Mouse (Mus musculus) adrenal gland, adult 18-20 months (tissue): ENCODE measurements at regions not wholly inside any gene's neighbourhood (a gene's known extent, or its start where the extent isn't known, plus 50 kb on each side); places are given as distances from the start of the nearest gene placed in this dataset.
A peak's percentile ranks its signal among the peaks of the same experiment; 100 is the strongest.
"Not testable (repeated sequence)": the region's sequence is repeated elsewhere in the genome, so short reads cannot be mapped to it uniquely, and the experiment has no call there.

ENCODE experiments used
- DNase-seq, 2 experiments: peaks; one replicate each; pipeline ENCODE4 v3.0.0; 2021 to 2022; ENCODE audit warnings: low spot score in 2 of 2

DNA sequence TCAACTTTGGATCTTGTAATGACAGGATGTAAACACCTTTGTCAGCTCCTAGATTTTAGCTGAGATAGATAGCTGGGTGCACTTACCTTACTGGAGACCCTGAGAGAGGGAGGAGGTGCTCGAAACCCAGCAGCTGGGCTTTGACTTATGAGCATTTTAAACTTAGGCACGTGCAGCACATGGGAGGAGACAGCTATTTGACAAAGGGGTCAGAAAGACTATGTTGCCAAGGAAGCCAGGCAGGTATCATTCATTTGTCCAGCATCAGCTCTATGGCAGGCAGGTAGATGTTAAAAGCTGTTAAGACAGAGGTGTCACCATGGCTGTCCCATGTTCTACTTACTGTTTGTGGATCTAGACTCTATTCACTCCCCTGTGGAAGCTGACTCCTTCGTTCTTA is 120.0 kb upstream of the Tet2 start:
- DNase-seq = no peak

DNA sequence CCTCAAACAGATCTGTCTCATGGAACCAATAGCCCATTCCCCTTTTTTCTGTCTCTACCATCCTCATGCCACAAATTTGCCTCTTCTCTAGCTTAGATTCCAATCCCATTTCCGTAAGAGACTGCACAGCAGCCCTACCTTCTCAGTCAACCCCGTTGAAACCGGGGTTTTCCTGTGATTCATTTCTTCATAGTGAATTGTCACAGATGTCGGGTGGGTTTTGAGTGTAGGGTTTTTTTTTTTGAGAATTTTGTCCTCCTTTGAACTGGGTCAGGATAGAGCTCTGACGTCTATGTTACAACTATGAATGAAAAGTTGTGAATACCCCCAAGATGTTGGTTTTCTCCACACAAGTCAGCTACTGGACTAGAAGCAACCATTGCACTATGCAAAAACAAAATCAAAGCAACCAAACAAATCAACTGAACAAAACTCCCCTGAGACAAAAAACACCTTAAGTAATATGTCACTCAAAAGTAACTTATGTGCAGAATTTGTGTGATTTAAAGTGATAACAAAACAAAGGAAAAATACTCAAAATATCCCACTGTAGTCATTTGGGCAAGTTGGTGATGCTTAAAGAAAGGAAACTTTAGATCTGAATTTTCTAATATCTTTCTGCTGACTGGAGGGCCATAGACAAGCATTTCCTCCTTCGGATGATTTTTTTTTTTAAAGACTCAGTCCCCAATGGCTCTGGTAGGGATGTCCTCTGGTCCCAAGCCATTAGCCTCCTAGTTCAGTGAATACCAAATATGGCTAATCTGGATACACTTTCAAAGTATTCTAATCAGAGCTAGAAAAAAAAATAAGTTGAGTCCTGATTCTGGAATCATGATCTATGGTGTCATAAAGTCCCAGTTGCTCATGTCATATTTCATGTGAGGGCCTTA is 120.7 kb upstream of the Tet2 start:
- DNase-seq = no peak

DNA sequence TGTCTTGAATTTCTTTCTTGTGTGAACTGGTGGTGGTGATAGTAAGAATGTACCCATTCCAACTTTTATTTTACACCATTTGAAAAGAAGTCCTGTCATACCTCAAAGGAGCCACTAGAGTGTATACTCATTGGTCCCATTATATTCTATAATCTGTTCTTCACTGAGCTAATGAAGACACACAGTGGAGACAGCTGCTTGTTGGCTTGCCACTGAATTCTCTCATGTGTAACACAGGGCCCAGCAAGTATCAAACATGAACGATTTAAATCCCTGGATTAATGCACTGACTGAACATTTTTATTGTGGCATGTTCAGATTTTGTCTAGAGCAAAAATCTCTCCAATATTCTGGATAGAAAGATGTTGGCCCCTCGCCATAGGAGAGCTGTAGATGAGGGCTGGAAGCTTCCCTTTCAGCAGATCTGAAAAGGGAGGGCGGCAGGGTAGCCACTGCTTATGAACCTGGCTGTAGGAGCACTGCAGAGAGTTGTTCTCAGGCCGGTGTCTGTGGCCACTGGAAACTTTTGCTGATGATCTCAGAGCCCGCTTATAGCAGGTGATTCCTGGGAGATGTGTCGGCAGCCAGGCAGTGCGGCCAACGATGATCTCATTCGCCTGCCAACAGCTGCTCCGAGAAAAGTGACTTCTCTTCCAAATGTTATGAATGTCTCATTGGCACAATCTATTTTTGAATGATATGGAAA is 128.0 kb upstream of the Tet2 start:
- DNase-seq = peak; percentile 15 to 20

DNA sequence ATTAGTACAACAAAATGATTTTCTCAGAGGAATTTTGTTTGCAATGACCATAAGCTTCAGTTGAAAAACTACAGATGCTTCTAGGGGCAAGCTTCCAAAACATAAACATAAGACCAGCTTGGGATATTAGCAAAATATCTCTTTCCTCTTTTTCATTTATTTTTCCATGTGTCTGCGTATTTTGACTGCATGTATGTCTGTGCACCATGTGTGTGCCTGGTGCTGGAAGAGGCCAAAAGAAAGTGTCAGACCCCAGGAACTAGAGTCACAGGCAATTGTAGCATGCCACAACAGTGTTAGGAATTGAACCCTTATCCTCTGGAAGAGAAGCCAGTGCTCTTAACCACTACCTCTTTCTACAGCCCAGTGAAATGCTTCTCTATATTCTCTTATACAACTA is 133.0 kb upstream of the Tet2 start:
- no peak for DNase-seq

DNA sequence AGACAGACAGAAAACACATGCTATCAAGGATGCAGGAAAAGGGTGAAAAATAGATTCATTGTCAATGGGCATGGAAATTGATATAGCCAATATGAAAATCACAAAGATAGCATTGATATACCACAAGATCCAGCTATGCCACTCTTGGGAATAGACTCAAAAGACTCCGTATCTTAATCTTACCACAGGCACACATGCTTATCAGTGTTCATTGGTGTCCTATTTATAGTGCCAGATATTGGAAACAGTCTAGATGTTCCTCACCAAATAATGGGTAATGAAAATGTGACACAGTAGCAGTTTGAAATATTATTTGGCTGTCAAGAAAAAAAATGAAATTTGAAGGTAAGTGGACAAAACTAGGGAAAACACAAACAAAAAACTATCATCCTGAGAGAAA is 135.0 kb upstream of the Tet2 start:
- DNase-seq = no peak

DNA sequence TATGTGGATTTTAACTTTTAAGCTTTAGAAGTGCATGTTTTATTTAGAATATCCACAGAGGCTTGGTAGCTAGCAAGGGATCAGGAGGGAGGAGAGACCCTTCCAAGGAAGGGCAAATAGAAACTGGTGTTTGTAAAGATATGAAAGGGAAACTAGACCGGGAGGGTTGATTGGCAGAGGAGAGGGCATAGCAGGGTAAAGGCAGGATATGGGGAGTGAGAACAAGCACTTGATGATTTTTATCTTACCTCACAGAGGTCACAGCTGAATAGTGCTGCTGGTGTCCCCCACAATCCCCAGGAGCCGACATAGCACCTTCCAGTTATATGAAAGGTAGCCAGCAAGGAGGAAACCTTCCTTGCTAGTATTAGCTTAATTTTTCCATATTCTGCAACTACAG is 135.4 kb upstream of the Tet2 start:
- no peak for DNase-seq

DNA sequence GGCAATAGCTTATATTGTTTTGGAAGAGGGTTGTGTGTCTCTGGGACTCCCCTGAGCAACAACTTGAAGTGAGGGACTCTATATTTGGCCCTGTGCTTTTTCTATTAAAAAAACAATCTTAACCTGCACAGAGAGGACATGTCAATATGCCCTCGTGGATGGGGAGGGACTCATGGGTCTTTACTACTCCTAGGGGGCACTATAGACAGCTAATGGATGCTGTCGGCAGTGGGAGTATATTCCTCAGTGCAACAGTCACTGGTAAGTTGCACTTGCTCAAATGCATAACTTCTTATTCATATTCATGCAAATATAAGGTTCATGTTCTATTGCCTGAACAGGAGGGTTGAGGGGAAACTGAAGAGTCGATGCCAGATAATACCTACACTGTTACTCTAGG is 135.9 kb upstream of the Tet2 start:
- DNase-seq = no peak

DNA sequence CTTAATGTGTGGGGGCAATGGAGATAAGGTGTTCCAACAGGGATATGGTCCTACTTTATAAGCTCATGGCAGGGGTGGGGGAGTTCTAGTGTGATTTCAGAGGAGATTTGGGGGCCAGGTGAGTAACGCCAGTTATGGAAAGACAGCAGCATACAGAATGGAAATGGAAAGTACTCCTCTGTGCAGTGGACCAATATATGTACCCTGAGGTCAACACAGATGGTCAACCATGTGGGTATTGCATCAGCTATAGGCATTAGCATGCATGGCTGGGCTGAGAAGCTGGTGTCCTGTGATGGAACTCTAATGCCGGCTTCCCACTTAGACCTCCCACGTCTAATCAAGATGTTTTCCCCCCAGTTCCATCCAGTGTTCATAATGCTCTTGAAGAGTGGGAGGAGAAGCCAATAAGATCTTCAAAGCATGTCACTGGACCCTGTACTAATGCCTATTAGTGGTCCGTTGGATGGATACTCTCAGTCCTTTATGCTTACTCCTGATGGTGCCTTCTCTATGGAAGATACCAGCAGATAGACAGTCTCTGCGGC is 139.3 kb upstream of the Tet2 start:
- DNase-seq = no peak

DNA sequence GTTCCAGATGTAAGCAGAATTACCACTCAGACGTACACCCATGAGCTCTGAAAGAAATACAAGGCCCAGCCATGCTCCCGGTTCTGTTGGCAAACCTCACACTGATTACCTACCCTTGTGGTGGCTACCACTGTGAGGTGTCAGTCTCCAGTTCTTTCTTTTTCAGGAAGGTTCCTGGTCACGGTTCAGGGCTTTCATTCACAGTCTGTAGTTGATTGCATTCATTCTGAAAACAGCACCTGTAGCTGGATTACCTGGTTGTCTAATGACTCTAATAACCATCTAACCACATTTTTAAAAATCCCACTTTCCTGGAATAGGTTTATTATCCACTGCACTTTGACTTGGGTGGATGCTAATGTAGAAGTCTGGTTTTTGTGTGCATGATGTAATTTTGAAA is 139.8 kb upstream of the Tet2 start:
- no peak for DNase-seq

DNA sequence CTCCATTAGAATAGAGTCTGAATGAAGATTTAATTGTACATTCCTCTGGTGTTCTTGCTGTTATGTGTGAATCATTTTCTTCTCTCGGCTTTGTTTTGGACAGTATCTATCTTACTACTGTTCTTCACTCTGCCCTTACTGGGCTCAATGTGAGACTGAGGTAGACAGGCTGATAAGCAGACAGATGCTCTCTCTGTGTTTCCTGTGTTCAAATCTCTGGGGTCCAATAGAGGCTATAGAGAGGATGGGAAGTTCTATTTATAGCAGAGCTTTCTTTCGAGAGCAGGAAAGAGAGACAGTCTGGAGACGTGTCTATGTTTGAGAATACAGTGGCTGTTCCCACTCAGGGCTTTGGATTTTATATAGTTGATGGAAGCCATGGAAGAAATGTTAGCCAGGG is 140.5 kb upstream of the Tet2 start:
- DNase-seq = no peak

DNA sequence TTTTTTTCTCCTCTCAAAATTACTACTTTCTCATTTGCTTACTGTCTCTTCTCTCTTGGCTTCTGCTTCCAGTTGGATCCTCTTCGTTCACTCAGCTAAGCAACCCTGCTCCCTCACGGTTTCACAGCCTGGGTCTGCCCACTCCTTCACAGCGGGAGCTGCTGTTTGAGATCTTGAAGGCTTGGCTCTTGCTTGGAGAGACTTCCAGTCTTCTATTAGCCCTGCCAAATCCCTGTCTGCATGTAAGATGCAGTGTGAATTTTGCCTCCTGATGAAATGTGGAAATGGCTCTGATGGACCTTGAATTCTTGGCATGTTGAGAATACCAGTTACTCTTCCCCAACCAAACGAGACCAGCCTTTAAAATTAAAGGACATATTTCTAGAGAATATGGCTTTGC is 149.1 kb upstream of the Tet2 start:
- DNase-seq = no peak

DNA sequence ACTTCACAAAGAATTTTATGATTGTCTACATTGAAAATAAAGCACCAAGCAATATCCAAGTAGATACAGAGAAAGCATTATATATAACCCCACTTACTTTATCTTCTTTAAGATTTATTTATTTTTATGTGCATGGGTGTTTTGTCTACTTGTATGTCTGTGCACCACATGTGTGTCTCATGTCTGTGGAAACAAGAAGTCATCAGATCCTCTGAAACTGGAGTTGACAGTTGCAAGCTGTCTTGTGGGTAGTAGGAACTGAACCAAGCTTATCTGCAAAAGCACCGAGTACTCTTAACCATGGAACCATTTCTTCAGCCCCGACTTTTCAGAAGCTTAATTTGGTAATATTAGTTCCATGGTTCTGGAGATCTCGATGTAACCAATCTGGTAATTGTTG is 151.2 kb upstream of the Tet2 start:
- DNase-seq = no peak

DNA sequence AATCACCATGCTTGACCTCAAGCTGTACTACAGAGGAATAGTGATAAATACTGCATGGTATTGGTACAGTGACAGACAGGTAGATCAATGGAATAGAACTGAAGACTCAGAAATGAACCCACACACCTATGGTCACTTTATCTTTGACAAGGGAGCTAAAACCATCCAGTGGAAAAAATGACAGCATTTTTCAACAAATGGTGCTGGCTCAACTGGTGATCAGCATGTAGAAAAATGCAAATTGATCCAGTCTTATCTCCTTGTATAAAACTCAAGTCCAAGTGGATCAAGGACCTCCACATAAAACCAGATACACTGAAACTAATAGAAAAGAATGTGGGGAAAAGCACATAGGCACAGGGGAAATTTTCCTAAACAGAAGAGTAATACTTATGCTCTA is 159.9 kb upstream of the Tet2 start:
- DNase-seq = not testable (repeated sequence)

DNA sequence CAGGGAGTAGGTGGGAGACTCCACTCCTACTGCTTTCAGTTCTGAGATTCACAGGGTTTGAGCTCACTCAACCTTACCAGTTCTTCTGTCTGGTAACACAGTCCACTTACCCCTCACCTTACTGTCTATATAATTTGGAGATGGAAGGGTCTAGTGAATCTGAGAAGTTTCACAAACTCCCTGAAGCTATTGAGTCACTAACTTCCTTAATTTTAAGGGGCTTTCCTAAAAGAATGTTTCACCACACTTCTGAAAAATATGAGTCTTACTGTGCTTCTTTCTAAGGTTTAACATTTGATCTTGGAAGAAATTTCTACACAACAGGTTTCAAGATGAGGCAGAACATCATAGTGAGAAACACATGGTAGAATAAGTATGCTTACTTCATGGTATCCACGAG is 166.6 kb upstream of the Tet2 start:
- no peak for DNase-seq

DNA sequence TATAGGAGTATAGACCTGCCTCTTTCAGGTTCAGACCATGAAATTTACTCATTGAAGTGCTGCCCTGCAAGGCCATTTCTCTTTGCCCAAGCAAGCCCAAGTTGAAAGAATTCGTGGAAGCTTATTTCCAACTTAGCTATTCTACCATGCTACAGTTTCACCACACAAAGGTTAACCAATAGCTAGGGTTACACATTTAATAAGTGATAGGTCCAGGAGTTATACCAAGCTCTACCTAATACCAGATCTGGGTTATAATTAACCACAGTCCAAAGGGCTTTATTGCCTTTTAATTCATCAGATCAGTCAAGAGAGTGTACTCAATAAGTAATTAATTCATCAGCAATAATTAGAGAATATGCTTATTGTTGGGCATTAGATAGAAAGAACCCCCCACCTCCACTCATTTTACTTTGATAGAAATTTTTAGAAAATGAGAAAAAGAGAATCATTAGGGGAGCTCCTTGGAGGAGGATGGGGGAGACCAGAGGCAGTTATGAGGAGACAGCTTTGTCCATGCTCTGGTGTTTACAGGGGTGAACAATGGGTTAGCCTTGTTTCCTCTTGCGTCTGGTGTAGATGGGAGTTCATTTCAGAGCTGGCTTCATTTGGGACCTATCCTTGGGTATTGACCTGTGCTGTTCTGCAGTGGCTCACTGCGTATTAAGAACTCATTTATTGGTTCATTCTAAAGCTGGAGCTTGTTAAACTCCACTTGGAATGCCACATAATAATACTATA is 177.8 kb upstream of the Tet2 start:
- no peak for DNase-seq

DNA sequence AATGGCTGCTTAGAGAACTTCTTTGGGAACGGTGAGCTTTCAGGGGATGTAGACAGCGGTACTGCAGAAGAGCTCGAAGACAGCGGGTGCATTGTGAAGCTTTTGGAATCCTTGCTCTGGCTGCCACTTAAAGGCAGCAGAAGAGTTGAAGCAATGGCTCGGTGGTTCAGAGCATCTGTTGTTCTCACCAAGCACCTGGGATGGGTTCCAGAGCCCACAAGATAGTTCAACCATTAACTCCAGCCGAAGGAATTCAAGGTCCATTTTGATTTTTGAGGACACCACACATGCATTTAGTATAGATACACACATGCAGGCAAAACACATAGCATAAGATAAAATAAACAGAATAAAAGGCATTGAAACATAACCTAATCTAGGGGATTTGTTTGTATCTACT is 181.9 kb upstream of the Tet2 start:
- DNase-seq = no peak

DNA sequence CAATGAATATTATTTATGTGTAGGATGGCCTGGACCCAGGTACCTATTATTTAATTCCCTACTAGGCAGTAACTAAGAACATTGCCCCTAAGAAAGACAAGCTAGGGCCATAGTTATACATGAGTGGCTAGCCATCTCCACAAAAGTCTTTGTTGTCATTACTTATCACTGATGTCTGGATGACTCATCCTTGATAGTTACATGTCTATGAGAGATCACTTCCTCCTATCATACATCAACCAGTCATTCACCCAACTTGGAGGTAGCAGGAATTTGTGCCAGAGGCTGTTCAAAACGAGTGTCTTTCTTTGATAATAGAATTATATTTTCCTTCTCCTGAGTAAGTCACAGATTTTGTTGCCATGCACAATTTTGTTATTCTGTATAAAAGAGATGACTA is 190.7 kb upstream of the Tet2 start:
- DNase-seq = no peak

DNA sequence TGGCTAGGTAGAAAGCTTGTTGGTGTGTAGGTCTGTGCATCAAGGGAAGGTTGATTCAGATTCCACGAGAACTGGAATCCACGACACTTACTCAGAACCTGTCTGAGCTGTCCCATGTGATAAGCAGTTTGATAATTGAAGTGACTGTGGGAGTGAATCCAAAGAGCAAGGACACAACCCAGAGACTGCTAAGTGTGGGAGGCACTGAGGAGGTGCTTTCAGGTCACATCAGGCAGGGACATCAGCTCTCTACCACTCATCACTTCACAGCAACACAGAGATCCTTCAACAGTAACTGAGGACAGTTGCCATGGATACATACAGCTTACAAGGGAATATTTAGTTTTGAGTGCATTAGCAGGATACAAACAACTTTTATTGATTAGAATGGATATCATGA is 194.0 kb upstream of the Tet2 start:
- no peak for DNase-seq

DNA sequence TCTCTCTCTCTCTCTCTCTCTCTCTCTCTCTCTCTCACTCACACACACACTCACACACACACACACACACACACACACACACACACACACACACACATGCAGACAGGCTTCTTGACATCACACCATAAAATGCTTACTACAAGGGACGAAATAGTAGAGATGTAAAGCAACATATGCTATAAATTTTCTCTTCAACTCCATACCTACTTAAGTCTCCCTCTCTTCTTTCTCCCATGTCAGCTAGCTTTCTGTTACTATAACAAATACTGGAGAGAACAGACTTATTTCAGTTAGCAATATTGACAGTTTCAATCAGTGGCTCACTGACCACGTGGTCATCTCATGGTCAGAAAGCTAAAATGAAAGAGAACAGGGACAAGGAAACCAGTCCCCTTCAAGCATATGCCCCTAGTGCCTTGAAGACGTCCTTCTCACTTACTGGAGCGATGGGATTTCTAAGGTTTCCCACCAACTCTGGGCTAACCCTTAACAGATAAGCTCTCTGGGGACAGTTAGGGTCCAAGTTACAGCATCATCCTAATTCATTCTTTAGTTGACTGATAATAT is 199.7 kb upstream of the Tet2 start:
- no peak for DNase-seq

DNA sequence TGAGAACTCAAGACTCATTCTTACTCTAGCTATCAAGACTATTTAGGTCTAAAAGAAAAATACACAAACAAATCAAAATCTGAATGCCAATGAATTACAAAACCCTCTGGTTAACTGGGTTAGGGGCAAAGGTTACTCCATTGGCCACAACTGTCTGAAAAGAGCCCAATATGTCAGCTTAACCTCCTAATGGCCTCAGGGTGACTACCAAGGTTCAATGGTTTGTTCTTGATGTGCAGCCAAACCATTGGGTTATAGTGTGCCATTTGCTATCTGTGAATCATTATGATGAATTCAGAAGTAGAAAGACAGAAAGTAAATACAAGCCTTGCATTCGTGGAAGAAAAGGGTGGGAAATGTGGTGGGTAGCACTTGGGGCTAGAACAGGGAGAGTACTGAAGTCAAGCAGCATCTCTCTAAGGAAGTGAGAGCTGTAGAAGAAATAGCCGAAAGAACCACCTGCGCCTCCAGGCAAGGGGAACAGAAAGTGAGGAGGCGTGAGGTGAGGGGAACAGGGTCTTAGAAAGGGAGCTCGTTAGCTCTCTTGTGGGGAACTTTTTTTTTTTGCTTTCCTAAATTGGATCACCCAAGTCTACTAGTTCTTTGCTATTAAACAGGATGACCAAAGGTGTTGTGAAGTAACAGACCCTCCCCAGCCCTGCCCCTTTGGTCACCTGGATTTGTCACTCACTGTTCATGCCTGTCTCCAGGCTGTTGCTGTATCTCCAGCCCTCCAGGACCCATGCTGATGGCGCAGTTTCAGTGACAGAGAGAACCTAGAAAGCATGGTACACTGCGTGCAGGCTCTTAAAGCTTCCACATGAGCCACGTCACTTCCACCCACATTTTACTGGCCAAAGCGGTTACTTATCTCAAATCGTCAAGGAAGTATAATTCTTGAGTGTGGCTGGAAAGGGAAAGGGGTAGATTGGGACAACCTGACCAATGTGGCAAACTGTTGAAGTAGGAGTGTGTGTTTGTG is 204.1 kb upstream of the Tet2 start:
- DNase-seq = no peak
